Mouse (Mus musculus) skeletal muscle tissue, adult 2 months (tissue): ENCODE results near the gene Cd300a.

ENCODE experiments used
- DNase-seq: peaks from one replicate; pipeline ENCODE4 v3.0.0-alpha.2; 2012; ENCODE audit warnings: low read depth, low spot score

Cd300a gene

GRCm38 (mm10) chr11:114866486-114867360 lies 23.1 kb upstream of the Cd300a start:
- peak; percentile 85 for DNase-seq

DNA sequence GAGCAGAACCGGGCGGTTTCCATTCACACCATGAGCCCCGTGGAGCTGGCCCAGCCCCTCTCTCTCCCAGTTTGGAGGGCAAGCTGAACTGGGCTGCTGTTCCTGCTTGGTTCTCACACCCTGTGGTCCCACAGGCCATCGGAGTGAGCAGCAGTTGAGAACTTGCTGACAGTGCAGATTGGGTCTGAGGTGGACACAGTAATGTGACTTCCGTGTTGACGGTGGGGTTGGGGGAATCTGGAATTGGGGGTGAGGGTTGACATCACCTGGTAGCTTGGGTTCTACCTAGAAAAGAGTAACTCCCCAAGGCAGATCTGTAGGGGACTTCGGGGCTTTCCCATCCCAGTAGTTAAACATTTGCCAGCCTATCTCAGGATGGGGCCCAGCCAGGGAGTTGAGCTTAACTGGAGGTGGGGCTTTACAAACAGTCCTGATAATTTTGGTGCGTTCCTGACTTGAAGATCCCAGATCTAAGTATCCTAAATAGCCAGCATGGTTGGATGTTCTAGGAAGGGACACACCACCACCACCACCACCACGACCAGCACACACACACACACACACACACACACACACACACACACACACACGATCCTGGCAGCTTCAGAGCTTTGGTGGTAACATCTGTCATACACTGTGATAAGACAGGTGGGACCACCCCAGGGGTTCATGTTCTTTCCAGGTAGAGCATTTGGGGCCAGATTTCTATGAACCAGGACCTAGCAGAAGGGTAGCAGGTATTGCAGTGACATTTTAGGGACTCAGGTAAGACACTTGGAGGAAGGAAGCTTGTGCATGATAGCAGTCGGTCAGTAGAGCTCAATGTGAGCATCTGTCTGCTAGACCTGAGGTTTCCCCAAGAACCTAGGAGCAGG lies 22.2 kb upstream of the Cd300a start:
- no peak for DNase-seq

DNA sequence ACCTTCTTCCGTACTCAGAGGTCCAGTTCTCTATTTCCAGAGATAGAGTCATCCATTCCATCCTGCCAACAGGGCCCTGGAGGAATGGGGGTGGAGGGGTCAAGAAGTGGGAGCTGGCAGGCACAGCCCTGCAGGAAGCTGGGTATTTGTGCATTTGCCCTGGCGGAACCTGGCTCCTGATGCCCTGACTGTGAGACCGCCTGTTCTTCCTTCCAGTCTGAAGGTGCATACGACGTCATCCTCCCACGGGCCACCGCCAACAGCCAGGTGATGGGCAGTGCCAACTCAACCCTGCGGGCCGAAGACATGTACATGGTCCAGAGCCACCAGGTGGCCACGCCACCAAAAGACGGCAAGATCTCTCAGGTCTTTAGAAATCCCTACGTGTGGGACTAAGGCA lies 21.6 kb upstream of the Cd300a start:
- no peak for DNase-seq

DNA sequence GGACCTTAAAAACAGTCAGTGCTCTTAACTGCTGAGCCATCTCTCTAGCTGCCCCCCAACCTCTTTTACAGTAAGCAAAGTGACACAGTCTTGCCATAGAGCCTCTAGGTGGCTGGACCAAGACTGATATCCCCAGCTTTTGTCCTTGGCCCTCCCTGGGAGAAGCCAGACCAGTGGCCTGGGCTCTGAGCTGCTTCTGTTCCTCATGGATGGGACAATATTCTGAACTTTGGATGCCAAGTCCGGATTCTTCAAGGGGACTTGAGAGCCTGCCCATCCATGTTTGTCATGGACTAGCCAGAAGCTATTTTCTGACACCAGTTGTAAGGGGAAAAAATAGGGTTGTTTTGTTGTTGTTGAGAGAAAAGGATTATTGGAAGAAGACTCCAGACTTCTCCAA lies 20.1 kb upstream of the Cd300a start:
- no peak for DNase-seq

GRCm38 (mm10) chr11:114871540-114871939 lies 18.3 kb upstream of the Cd300a start:
- DNase-seq: no peak

- no peak for DNase-seq
Measured at GRCm38 (mm10) chr11:114873022-114873817, 16.6 kb upstream of the Cd300a start.

GRCm38 (mm10) chr11:114874226-114875145 lies 15.4 kb upstream of the Cd300a start:
- no peak for DNase-seq

DNA sequence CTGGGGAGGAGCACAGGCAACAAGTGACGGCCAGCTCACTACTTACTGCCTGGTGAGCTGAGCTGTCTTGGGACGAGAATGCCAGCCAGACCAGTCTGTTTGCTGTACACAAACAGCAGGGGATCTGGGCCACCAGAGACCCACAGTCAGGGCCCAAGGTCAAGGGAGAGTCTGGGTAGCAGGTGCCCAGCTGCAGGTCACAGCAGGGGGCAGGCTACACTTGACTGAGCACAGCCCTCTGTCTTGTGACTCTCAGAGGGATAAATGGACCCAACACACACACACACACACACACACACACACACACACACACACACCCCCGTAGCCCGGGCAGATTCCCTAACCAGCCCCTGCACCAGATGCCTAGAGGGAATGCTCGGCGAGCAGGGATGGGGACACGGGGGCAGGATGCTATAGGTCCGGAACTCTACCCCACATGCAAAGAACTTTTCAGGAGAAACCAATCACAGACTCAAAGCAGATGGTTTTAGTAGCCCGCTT lies 14.5 kb upstream of the Cd300a start:
- no peak for DNase-seq

GRCm38 (mm10) chr11:114876176-114876575 lies 13.7 kb upstream of the Cd300a start:
- no peak for DNase-seq

GRCm38 (mm10) chr11:114876621-114877020 lies 13.2 kb upstream of the Cd300a start:
- DNase-seq: no peak

- DNase-seq: no peak
Measured at GRCm38 (mm10) chr11:114877145-114877544, 12.7 kb upstream of the Cd300a start.

DNA sequence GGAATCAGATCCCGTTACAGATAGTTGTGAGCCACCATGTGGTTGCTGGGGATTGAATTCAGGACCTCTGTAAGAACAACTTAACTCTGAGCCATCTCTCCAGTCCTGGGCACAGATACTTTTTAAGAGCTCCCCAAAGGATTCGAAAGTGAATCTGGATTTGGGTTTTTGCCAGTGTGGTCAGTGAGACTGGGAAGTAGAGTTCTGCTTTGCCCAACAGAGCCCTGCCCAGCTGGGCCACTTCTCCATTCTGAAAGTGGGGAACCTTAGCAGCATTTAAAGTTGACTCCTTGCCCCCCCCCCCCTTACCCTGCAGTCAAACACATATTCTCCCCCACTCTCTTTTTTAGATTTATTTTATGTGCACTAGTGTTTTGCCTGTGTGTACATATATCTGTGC lies 10.2 kb upstream of the Cd300a start:
- peak; percentile 59 for DNase-seq

DNA sequence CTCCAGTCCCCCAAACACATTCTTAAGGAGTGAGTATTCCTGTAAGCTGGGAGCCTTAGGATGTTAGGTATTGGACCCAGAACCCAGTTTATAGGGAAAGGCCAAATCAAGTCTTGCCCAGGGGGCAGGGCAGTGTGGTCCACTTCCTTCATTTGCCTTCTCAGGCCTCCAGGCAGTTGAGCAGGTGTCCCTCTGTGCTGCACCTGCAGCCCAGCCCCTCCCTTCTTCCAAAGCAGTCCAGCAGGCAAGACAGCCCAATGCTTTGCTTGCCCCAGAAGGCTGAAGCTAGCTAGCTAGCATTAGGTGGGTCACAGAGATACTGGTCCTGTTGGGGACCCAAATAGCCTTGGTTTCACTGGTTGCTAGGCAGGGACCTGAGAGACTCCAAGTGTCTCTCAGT lies 9.7 kb upstream of the Cd300a start:
- no peak for DNase-seq

DNA sequence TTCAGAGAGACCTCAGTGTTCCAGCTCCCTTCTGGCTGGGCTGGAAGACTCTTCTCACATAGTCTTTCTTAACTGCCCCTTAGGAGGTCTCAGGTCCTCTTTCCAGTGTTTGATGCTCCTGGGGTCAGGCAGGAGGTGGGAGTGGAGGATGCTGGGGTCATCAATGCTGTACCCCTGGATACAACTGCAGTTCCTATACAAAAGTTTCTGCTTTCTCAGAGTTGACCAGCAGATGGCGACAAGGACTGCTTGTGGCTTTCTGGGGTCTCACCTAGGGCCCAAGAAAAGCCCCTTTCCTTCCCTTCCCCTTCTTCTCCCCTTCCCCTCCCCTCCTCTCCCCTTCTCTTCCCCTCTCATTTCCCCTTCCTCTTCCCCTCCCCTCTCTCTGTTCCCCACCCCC lies 9.3 kb upstream of the Cd300a start:
- no peak for DNase-seq

GRCm38 (mm10) chr11:114883251-114883789 lies 6.5 kb upstream of the Cd300a start:
- DNase-seq: no peak

GRCm38 (mm10) chr11:114884380-114885100 lies 5.3 kb upstream of the Cd300a start:
- no peak for DNase-seq

DNA sequence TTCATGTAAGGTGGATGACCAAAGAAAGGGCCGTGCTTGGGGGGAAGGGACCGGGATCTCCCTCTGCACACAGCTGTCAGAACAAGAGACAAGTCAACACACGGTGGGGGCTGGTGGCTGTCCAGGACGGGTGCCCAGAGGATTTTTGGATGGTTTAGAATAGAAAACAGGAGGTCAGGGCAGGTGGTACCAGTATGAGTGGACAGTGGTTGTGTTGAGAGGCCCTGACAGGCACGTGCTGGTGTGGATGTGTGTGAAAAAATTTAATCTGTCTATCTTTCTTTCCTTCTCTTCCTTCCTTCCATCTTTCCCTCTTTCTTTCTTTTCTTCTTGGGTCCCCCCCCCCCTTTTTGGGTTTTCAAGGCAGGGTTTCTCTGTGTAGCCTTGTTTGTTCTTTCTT lies 701 bp downstream of the Cd300a start:
- DNase-seq: no peak

- no peak for DNase-seq
Measured at GRCm38 (mm10) chr11:114896085-114896484, 6.2 kb downstream of the Cd300a start.

DNA sequence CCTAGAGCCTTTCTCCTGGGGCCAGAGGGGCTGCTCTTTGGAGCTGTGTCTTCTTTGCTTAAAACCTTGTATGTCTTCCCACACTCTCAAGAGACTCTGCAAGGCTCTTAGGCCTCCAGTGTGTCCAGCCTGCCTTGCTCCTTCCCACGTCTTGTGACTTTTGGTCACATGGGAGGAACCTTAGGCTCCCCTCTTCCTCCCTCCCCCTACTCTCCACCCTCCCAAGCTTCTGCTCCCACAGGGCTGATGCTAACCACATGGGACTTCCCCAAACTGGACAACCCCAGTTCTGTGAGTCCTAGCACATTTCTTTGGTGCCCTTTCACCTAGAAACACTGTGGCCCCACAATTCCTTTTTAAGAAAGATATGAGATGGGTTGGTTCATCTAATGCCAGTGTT lies 8.2 kb downstream of the Cd300a start:
- DNase-seq: peak; percentile 65

DNA sequence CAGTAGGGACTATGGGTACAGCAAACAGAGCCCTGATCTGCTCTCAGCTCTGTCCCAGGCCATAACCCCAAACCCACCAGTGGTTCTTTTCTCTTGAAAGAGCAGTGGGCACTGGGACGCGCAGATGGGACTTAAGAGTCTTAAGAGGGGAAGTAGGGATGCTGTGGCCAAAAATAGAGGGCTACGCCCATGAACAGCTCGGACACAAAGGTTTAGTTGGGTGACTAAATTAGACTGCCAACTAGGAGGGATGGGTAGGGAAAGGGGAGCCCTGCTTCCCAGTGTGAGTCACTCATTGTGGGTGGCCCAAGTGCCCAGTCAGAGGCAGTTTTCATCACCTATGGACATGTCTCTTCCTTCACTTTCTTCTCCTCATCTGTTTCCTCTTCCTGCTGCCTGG lies 13.4 kb downstream of the Cd300a start:
- DNase-seq: no peak
